16 mouse cellular contexts compared by ENCODE assay signal in genomic region chr13:73680394-73680793, GRCm38 (mm10). TPM values are rescaled to one million over a fixed set of nuclear protein-coding genes. Genes with fewer than 3 reads are reported as not detected.
DNase-seq lines count a peak whose midpoint lies in the region; ATAC-seq and TF ChIP-seq lines count a peak whose summit lies in the region.
"Had no signal": no experiment of that assay in that cellular context is flagged by ENCODE, and none has a peak within 500 bp of the region (broad histone marks: within the 10 kb centered on the region; RNA-seq: fewer than 3 reads in every experiment).

No protein-coding gene starts in this region.

- no peak overlapping the region for H3K9ac ChIP-seq in lung, postnatal 0 days (replicated peaks; ENCODE audit: low read depth)
- H3K9ac ChIP-seq: embryonic facial prominence, embryonic 13.5 days had no signal

- H3K36me3 ChIP-seq in lung, postnatal 0 days (ENCODE audit: insufficient read depth, low read length) = no peaks in the 10 kb centered on the region
- H3K36me3 ChIP-seq: embryonic facial prominence, embryonic 13.5 days had no signal

- no peak overlapping the region for H3K4me3 ChIP-seq in lung, postnatal 0 days (ENCODE audit: low read depth, low read length)
- H3K4me3 ChIP-seq in gastrocnemius, adult 2 months = no peak overlapping the region
- H3K4me3 ChIP-seq: embryonic facial prominence, embryonic 13.5 days had no signal

- H3K4me2 ChIP-seq in lung, postnatal 0 days (replicated peaks; ENCODE audit: low read depth, low read length) = no peak overlapping the region
- H3K4me2 ChIP-seq: embryonic facial prominence, embryonic 13.5 days had no signal

- peak; percentile 25; the same call in 1 of the 2 replicates for ATAC-seq in lung, postnatal 0 days
- ATAC-seq: forebrain, embryonic 16.5 days; inflammation-experienced regulatory T-cells, adult 6 months had no signal

- DNase-seq in lung, postnatal 0 days (ENCODE audit: low spot score) = no peak
- DNase-seq in lung, postnatal 10 days = no peak
- DNase-seq in kidney, adult 18-20 months = peak; percentile 66
- peak; percentile 12 for DNase-seq in liver
- DNase-seq in yolk sac, embryonic 10.5 days (ENCODE audit: low spot score) = peak; percentile 76
- no peak for DNase-seq in retina, postnatal 1 day
- DNase-seq in gastrocnemius, adult 2 months = no peak
- no peak for DNase-seq in left cerebral cortex, adult 11 months (ENCODE audit: low spot score)
- DNase-seq: thymus, postnatal 25 days had no signal

- no peak for TF ChIP-seq CTCF in lung, postnatal 0 days (IDR thresholded peaks at IDR 0.05)
- TF ChIP-seq CTCF in gastrocnemius, adult 2 months (IDR thresholded peaks at IDR 0.05) = no peak

- WGBS in lung, postnatal 0 days = 14% methylated on average over 1 of the region's 1 CpGs

- H3K9me3 ChIP-seq in lung, postnatal 0 days (ENCODE audit: low read length) = no peaks in the 10 kb centered on the region
- H3K9me3 ChIP-seq: embryonic facial prominence, embryonic 13.5 days had no signal

- no peak for TF ChIP-seq EP300 in lung, postnatal 0 days (IDR thresholded peaks at IDR 0.05)

- intact Hi-C loops in gastrocnemius, adult 2 months (cut with DNase I) = no loop called here

- no peaks in the 10 kb centered on the region for H3K4me1 ChIP-seq in lung, postnatal 0 days (ENCODE audit: insufficient read depth, low read depth, low read length)
- H3K4me1 ChIP-seq: embryonic facial prominence, embryonic 13.5 days had no signal

- H3K27ac ChIP-seq in lung, postnatal 0 days (ENCODE audit: low read length) = no peak overlapping the region
- H3K27ac ChIP-seq in gastrocnemius, adult 2 months = no peak overlapping the region
- H3K27ac ChIP-seq: embryonic facial prominence, embryonic 13.5 days; macrophage had no signal

- H3K27me3 ChIP-seq in lung, postnatal 0 days (replicated peaks; ENCODE audit: insufficient read depth, low read length) = no peaks in the 10 kb centered on the region
- H3K27me3 ChIP-seq: embryonic facial prominence, embryonic 13.5 days had no signal

RNA-seq across cellular contexts. Expression of gene Slc6a18, which starts 2.6 kb away (rescaled TPM):
- not detected in 2 replicates for polyA plus RNA-seq in lung, postnatal 0 days (2015; fragmentation: Nextera tagmentation; extraction: Ambion mirVana)
- not detected for total RNA-seq in gastrocnemius, adult 2 months (2021)
- total RNA-seq: left cerebral cortex, postnatal 10 days; monocyte, adult 5-6 weeks had no signal
- polyA plus RNA-seq: embryonic facial prominence, embryonic 13.5 days; forebrain, embryonic 16.5 days; heart, postnatal 0 days; inflammation-experienced regulatory T-cells, adult 6 months; macrophage had no signal

RNA-seq across cellular contexts. Expression of gene Slc6a19, which starts 24.3 kb away (rescaled TPM):
- polyA plus RNA-seq in lung, postnatal 0 days (2015; fragmentation: Nextera tagmentation; extraction: Ambion mirVana) = not detected in 2 replicates
- total RNA-seq in gastrocnemius, adult 2 months (2021) = not detected
- total RNA-seq: left cerebral cortex, postnatal 10 days had no signal
- polyA plus RNA-seq: embryonic facial prominence, embryonic 13.5 days; heart, postnatal 0 days; inflammation-experienced regulatory T-cells, adult 6 months had no signal

RNA-seq across cellular contexts. Expression of gene Slc12a7, which starts 52.5 kb away (rescaled TPM):
- 10.4 and 10.5 TPM in 2 replicates for polyA plus RNA-seq in lung, postnatal 0 days (2015; fragmentation: Nextera tagmentation; extraction: Ambion mirVana)
- 1 to 10 TPM; 4.1 to 4.9 TPM for total RNA-seq in gastrocnemius, adult 2 months (2021)

RNA-seq across cellular contexts. Expression of gene Tert, which starts 53.7 kb away (rescaled TPM):
- 0.43 and 0.94 TPM in 2 replicates for polyA plus RNA-seq in lung, postnatal 0 days (2015; fragmentation: Nextera tagmentation; extraction: Ambion mirVana)
- under 1 TPM in 1 of 2 experiments, not detected in 1; 0.14 TPM for total RNA-seq in gastrocnemius, adult 2 months (2021)
- polyA plus RNA-seq: macrophage had no signal

Comparison
In these comparisons a context has a peak if more than half of its experiments do, and no peak if none do; other contexts are left out.
1. DNase-seq: peak in kidney, adult 18-20 months (single experiment), liver (single experiment) and yolk sac, embryonic 10.5 days (single experiment); none in lung, postnatal 0 days (single experiment), lung, postnatal 10 days (single experiment), retina, postnatal 1 day (single experiment), gastrocnemius, adult 2 months (single experiment) and left cerebral cortex, adult 11 months (single experiment).